In the genomic region with DNA sequence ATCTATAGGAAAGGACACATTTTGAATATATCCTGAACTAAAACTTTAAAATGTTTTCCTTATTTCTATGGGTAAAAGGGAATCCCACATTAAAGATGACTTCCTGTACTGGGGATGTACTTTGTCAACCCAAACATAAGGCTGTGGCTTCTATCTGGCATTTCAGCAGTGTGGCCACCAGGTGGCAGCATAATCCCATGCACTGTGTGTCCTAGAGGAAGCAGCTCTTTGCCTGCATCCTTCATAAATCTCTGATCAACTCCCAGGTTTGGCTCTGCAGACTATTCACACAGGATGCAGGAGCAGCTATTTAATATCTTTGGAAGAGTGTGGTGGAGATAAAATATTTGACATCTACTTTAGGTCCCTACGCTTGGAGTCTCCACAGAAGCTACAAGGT, we compare ENCODE assay signal across 9 mouse cellular contexts. TPM values are rescaled to one million over a fixed set of nuclear protein-coding genes. Genes with fewer than 3 reads are reported as not detected.
DNase-seq lines count a peak whose midpoint lies in the region; ATAC-seq lines count a peak whose summit lies in the region.
"Had no signal": no experiment of that assay in that cellular context is flagged by ENCODE, and none has a peak within 500 bp of the region (broad histone marks: within the 10 kb centered on the region; RNA-seq: fewer than 3 reads in every experiment).

No protein-coding gene starts in this region.

- no peak overlapping the region for H3K4me3 ChIP-seq in forebrain, embryonic 13.5 days
- H3K4me3 ChIP-seq: limb, embryonic 15.5 days had no signal

- no peaks in the 10 kb centered on the region for H3K9me3 ChIP-seq in forebrain, embryonic 13.5 days (replicated peaks)
- H3K9me3 ChIP-seq: limb, embryonic 15.5 days had no signal

- DNase-seq in Muller cell, postnatal 12 days (ENCODE audit: inconsistent ontology term): peak; percentile 10
- DNase-seq in c-Kit-positive CD71-positive TER-119-negative erythroid progenitor cells, embryonic 14.5 days (ENCODE audit: low read depth): peak; percentile 17
- DNase-seq in layer of hippocampus, postnatal 14 days (ENCODE audit: low spot score in 2 of 2): peak; percentile 39 to 75
- peak; percentile 69 for DNase-seq in lung, postnatal 36 days
- peak; percentile 70 to 81 for DNase-seq in right cerebral cortex, postnatal 10 days (ENCODE audit: low spot score in 2 of 2)

- H3K36me3 ChIP-seq in forebrain, embryonic 13.5 days (ENCODE audit: poor library complexity, severe bottlenecking): no peaks in the 10 kb centered on the region
- H3K36me3 ChIP-seq: limb, embryonic 15.5 days had no signal

- WGBS in forebrain, embryonic 13.5 days: 96% methylated on average over 1 of the region's 1 CpGs

- no peaks in the 10 kb centered on the region for H3K27me3 ChIP-seq in forebrain, embryonic 13.5 days
- H3K27me3 ChIP-seq: limb, embryonic 15.5 days had no signal

- no peak overlapping the region for H3K9ac ChIP-seq in forebrain, embryonic 13.5 days
- H3K9ac ChIP-seq: limb, embryonic 15.5 days had no signal

- no peak overlapping the region for H3K4me2 ChIP-seq in forebrain, embryonic 13.5 days
- H3K4me2 ChIP-seq: limb, embryonic 15.5 days had no signal

- H3K27ac ChIP-seq in forebrain, embryonic 13.5 days: no peak overlapping the region
- H3K27ac ChIP-seq: limb, embryonic 15.5 days had no signal

- ATAC-seq in forebrain, embryonic 13.5 days: peak; percentile 76
- ATAC-seq in hematopoietic stem cell, adult 5-6 weeks (replicated peaks in 1 of 2; ENCODE audit: insufficient read depth in 1 of 2, low FRiP score in 2 of 2, low TSS enrichment in 1 of 2, low read depth in 1 of 2, poor library complexity in 2 of 2, severe bottlenecking in 2 of 2): peak; percentile 48 to 53; a peak in 1 of 4 replicates
- no peak for ATAC-seq in activated CD4-positive, CD25-positive, alpha-beta regulatory T cell, adult 4 months

- H3K4me1 ChIP-seq in forebrain, embryonic 13.5 days: no peaks in the 10 kb centered on the region
- H3K4me1 ChIP-seq: limb, embryonic 15.5 days had no signal

RNA-seq across cellular contexts. Expression of a gene that starts 59.1 kb away (rescaled TPM):
- 0.06 and 0.09 TPM in 2 replicates for polyA plus RNA-seq in forebrain, embryonic 13.5 days (2015; fragmentation: Nextera tagmentation; extraction: Ambion mirVana)
- total RNA-seq in hematopoietic stem cell, adult 5-6 weeks (2017): not detected in 2 replicates
- under 1 TPM in 1 of 2 experiments, not detected in 1; 0.30 TPM for total RNA-seq in layer of hippocampus, postnatal 14 days (2021)
- polyA plus RNA-seq in activated CD4-positive, CD25-positive, alpha-beta regulatory T cell, adult 4 months (2017; shearing (Covaris generic)): not detected

Comparison
In these comparisons a context has a peak if more than half of its experiments do, and no peak if none do; other contexts are left out.
1. DNase-seq: peak in every context shown above with its lines; median percentile 76 in right cerebral cortex, postnatal 10 days; 69 in lung, postnatal 36 days; 57 in layer of hippocampus, postnatal 14 days; 17 in c-Kit-positive CD71-positive TER-119-negative erythroid progenitor cells, embryonic 14.5 days; 10 in Muller cell, postnatal 12 days.